Mouse (Mus musculus) MEL (cell line): ENCODE results near the gene Sh2d6. TPM values are rescaled to one million over a fixed set of nuclear protein-coding genes. Genes with fewer than 3 reads are reported as not detected.

Experiments
- DNase-seq: peaks from one replicate; pipeline ENCODE4 v3.0.0; 2011; ENCODE audit warnings: low read depth, low spot score
- H3K27ac ChIP-seq: 2 replicates; pipeline ENCODE4 v1.5.1; 2012; ENCODE audit warnings: low read depth, mild to moderate bottlenecking, control low read depth, low read length, moderate library complexity; ENCODE audit not compliant: control insufficient read depth
- H3K27me3 ChIP-seq, 2 experiments: fragments of 150-350 bp in 1 of 2; sonication (generic) in 1 of 2; 2 replicates each; pipeline ENCODE4 v1.6.1; 2012; ENCODE audit warnings: low read length in 2 of 2, mild to moderate bottlenecking in 2 of 2, improper control_type of control experiment in 1 of 2, moderate library complexity in 1 of 2; ENCODE audit not compliant: insufficient read depth in 2 of 2, control insufficient read depth in 1 of 2
- H3K36me3 ChIP-seq, 2 experiments: 2 replicates each; pipeline ENCODE4 v1.6.1; 2012 to 2014; ENCODE audit warnings: low read length in 2 of 2, improper control_type of control experiment in 1 of 2, inconsistent platforms in 1 of 2, mild to moderate bottlenecking in 1 of 2; ENCODE audit not compliant: insufficient read depth in 2 of 2, control insufficient read depth in 1 of 2
- H3K4me1 ChIP-seq, 2 experiments: fragments of 150-350 bp in 1 of 2; sonication (generic) in 1 of 2; 2 replicates each; pipeline ENCODE4 v1.6.1; 2012; ENCODE audit warnings: low read length in 2 of 2, improper control_type of control experiment in 1 of 2, mild to moderate bottlenecking in 1 of 2; ENCODE audit not compliant: insufficient read depth in 2 of 2, control insufficient read depth in 1 of 2
- H3K4me3 ChIP-seq, 2 experiments: fragments of 150-350 bp in 1 of 2; sonication (generic) in 1 of 2; 2 replicates each; pipeline ENCODE4 v1.5.1; 2012; ENCODE audit warnings: low read depth in 2 of 2, low read length in 2 of 2, mild to moderate bottlenecking in 2 of 2, moderate library complexity in 2 of 2, control low read depth in 1 of 2, improper control_type of control experiment in 1 of 2; ENCODE audit not compliant: control insufficient read depth in 1 of 2, insufficient read depth in 1 of 2
- H3K79me2 ChIP-seq: 2 replicates; pipeline ENCODE4 v1.6.1; 2012; ENCODE audit warnings: mild to moderate bottlenecking, low read length, moderate library complexity; ENCODE audit not compliant: control insufficient read depth, poor library complexity, insufficient read depth
- H3K9ac ChIP-seq: 2 replicates; pipeline ENCODE4 v1.6.1; 2012; ENCODE audit warnings: low read depth, mild to moderate bottlenecking, control low read depth, low read length, moderate library complexity; ENCODE audit not compliant: control insufficient read depth, poor library complexity, severe bottlenecking
- H3K9me3 ChIP-seq: fragments of 150-350 bp; sonication (generic); replicated peaks from 2 replicates; pipeline ENCODE4 v1.6.1; 2012; ENCODE audit warnings: mild to moderate bottlenecking, low read length, improper control_type of control experiment, moderate library complexity; ENCODE audit not compliant: insufficient read depth
- BHLHE40 ChIP-seq: IDR thresholded peaks from 2 replicates; pipeline ENCODE4 v1.6.1; 2012; ENCODE audit warnings: low read depth, mild to moderate bottlenecking, inconsistent platforms, low read length, improper control_type of control experiment, borderline replicate concordance
- CHD1 ChIP-seq: IDR thresholded peaks from 2 replicates; pipeline ENCODE4 v1.6.1; 2012; ENCODE audit warnings: low read depth, mild to moderate bottlenecking, inconsistent platforms, low read length, improper control_type of control experiment
- CHD2 ChIP-seq: IDR thresholded peaks from 2 replicates; pipeline ENCODE4 v1.6.1; 2011; ENCODE audit warnings: low read length, improper control_type of control experiment
- CTCF ChIP-seq, 3 experiments: IDR thresholded peaks in 2 of 3; conservative IDR thresholded peaks in 1 of 3; 2 replicates each; pipeline ENCODE4 v1.5.1; 2011 to 2012; ENCODE audit warnings: low read length in 3 of 3, low read depth in 2 of 3, mild to moderate bottlenecking in 2 of 3, improper control_type of control experiment in 1 of 3, inconsistent platforms in 1 of 3, mixed read lengths in 1 of 3, moderate library complexity in 1 of 3; ENCODE audit not compliant: control insufficient read depth in 1 of 3, insufficient read depth in 1 of 3, poor library complexity in 1 of 3, severe bottlenecking in 1 of 3
- E2F4 ChIP-seq: IDR thresholded peaks from 2 replicates; pipeline ENCODE4 v1.6.1; 2011; ENCODE audit warnings: low read depth, low read length, improper control_type of control experiment, borderline replicate concordance
- ELF1 ChIP-seq: IDR thresholded peaks from 2 replicates; pipeline ENCODE4 v1.6.1; 2014; ENCODE audit warnings: low read depth, mild to moderate bottlenecking, inconsistent platforms, low read length, improper control_type of control experiment, moderate library complexity
- EP300 ChIP-seq, 2 experiments: IDR thresholded peaks; 2 replicates each; pipeline ENCODE4 v1.6.1; 2011; ENCODE audit warnings: improper control_type of control experiment in 2 of 2, low read length in 2 of 2, low read depth in 1 of 2, mild to moderate bottlenecking in 1 of 2
- ETS1 ChIP-seq: IDR thresholded peaks from 2 replicates; pipeline ENCODE4 v1.6.1; 2012; ENCODE audit warnings: low read depth, mild to moderate bottlenecking, inconsistent platforms, low read length, improper control_type of control experiment, moderate library complexity
- GABPA ChIP-seq: IDR thresholded peaks from 2 replicates; pipeline ENCODE4 v1.6.1; 2012; ENCODE audit warnings: low read depth, mild to moderate bottlenecking, inconsistent platforms, low read length, improper control_type of control experiment, moderate library complexity
- GATA1 ChIP-seq: IDR thresholded peaks from 2 replicates; pipeline ENCODE4 v1.6.1; 2011; ENCODE audit warnings: low read depth, low read length, improper control_type of control experiment
- HCFC1 ChIP-seq: IDR thresholded peaks from 2 replicates; pipeline ENCODE4 v1.6.1; 2012; ENCODE audit warnings: low read depth, mild to moderate bottlenecking, inconsistent platforms, low read length, improper control_type of control experiment, moderate library complexity
- JUND ChIP-seq: IDR thresholded peaks from 2 replicates; pipeline ENCODE4 v1.6.1; 2011; ENCODE audit warnings: low read depth, mild to moderate bottlenecking, improper control_type of control experiment, low read length
- KAT2A ChIP-seq: conservative IDR thresholded peaks from 2 replicates; pipeline ENCODE4 v1.6.1; 2012; ENCODE audit warnings: low read depth, low read length, improper control_type of control experiment, inconsistent platforms
- MAFK ChIP-seq: IDR thresholded peaks from 2 replicates; pipeline ENCODE4 v1.6.1; 2011; ENCODE audit warnings: low read depth, mild to moderate bottlenecking, low read length, improper control_type of control experiment, borderline replicate concordance
- MAX ChIP-seq: IDR thresholded peaks from 2 replicates; pipeline ENCODE4 v1.6.1; 2011; ENCODE audit warnings: low read length, improper control_type of control experiment
- MAZ ChIP-seq: IDR thresholded peaks from 2 replicates; pipeline ENCODE4 v1.6.1; 2012; ENCODE audit warnings: low read depth, mild to moderate bottlenecking, inconsistent platforms, low read length, improper control_type of control experiment
- MEF2A ChIP-seq: IDR thresholded peaks from 2 replicates; pipeline ENCODE4 v1.6.1; 2014; ENCODE audit warnings: low read depth, mild to moderate bottlenecking, inconsistent platforms, low read length, improper control_type of control experiment; ENCODE audit not compliant: poor library complexity, insufficient replicate concordance, severe bottlenecking; ENCODE audit errors: extremely low read depth
- MXI1 ChIP-seq: IDR thresholded peaks from 2 replicates; pipeline ENCODE4 v1.6.1; 2011; ENCODE audit warnings: mild to moderate bottlenecking, low read depth, low read length, improper control_type of control experiment
- MYB ChIP-seq: IDR thresholded peaks from 2 replicates; pipeline ENCODE4 v1.6.1; 2011; ENCODE audit warnings: mild to moderate bottlenecking, low read depth, low read length, improper control_type of control experiment
- MYC ChIP-seq: IDR thresholded peaks from 2 replicates; pipeline ENCODE4 v1.6.1; 2011; ENCODE audit warnings: low read depth, mild to moderate bottlenecking, low read length, improper control_type of control experiment, moderate library complexity
- NELFE ChIP-seq: IDR thresholded peaks from 2 replicates; pipeline ENCODE4 v1.6.1; 2011; ENCODE audit warnings: low read depth, low read length, improper control_type of control experiment
- NRF1 ChIP-seq: IDR thresholded peaks from 2 replicates; pipeline ENCODE4 v1.6.1; 2014; ENCODE audit warnings: low read depth, mild to moderate bottlenecking, inconsistent platforms, low read length, improper control_type of control experiment, moderate library complexity; ENCODE audit not compliant: poor library complexity, insufficient read depth, severe bottlenecking
- POLR2A ChIP-seq, 2 experiments: IDR thresholded peaks; 2 replicates each; pipeline ENCODE4 v1.6.1; 2011 to 2012; ENCODE audit warnings: low read length in 2 of 2, mild to moderate bottlenecking in 2 of 2, control low read depth in 1 of 2, improper control_type of control experiment in 1 of 2, low read depth in 1 of 2, moderate library complexity in 1 of 2; ENCODE audit not compliant: control insufficient read depth in 1 of 2, insufficient read depth in 1 of 2, poor library complexity in 1 of 2
- POLR2AphosphoS2 ChIP-seq: IDR thresholded peaks from 2 replicates; pipeline ENCODE4 v1.6.1; 2011; ENCODE audit warnings: low read length, improper control_type of control experiment
- POLR2AphosphoS5 ChIP-seq: IDR thresholded peaks from 2 replicates; pipeline ENCODE4 v1.6.1; 2012; ENCODE audit warnings: low read depth, borderline replicate concordance, mild to moderate bottlenecking, inconsistent platforms, low read length, moderate library complexity, mixed read lengths
- RAD21 ChIP-seq: IDR thresholded peaks from 2 replicates; pipeline ENCODE4 v1.6.1; 2011; ENCODE audit warnings: mild to moderate bottlenecking, low read depth, low read length, improper control_type of control experiment
- RCOR1 ChIP-seq: IDR thresholded peaks from 2 replicates; pipeline ENCODE4 v1.6.1; 2012; ENCODE audit warnings: low read depth, mild to moderate bottlenecking, inconsistent platforms, low read length, improper control_type of control experiment
- SMC3 ChIP-seq: IDR thresholded peaks from 2 replicates; pipeline ENCODE4 v1.6.1; 2011; ENCODE audit warnings: low read depth, low read length, improper control_type of control experiment
- TAL1 ChIP-seq: IDR thresholded peaks from 2 replicates; pipeline ENCODE4 v1.6.1; 2012; ENCODE audit warnings: mild to moderate bottlenecking, inconsistent platforms, low read length, moderate library complexity, mixed read lengths
- TBP ChIP-seq: IDR thresholded peaks from 2 replicates; pipeline ENCODE4 v1.8.0; 2011; ENCODE audit warnings: low read depth, low read length, improper control_type of control experiment
- TCF12 ChIP-seq: IDR thresholded peaks from 2 replicates; pipeline ENCODE4 v1.6.1; 2014; ENCODE audit warnings: low read depth, mild to moderate bottlenecking, inconsistent platforms, low read length, improper control_type of control experiment, moderate library complexity
- UBTF ChIP-seq: IDR thresholded peaks from 2 replicates; pipeline ENCODE4 v1.6.1; 2012; ENCODE audit warnings: low read depth, mild to moderate bottlenecking, inconsistent platforms, low read length, improper control_type of control experiment, moderate library complexity, borderline replicate concordance; ENCODE audit not compliant: insufficient read depth
- USF1 ChIP-seq: IDR thresholded peaks from 2 replicates; pipeline ENCODE4 v1.6.1; 2014; ENCODE audit warnings: low read depth, mild to moderate bottlenecking, inconsistent platforms, low read length, improper control_type of control experiment, moderate library complexity
- USF2 ChIP-seq, 2 experiments: IDR thresholded peaks; 2 replicates each; pipeline ENCODE4 v1.6.1; 2011 to 2012; ENCODE audit warnings: improper control_type of control experiment in 2 of 2, low read length in 2 of 2, borderline replicate concordance in 1 of 2, inconsistent platforms in 1 of 2, low read depth in 1 of 2, mild to moderate bottlenecking in 1 of 2; ENCODE audit not compliant: insufficient read depth in 1 of 2
- ZC3H11A ChIP-seq: IDR thresholded peaks from 2 replicates; pipeline ENCODE4 v1.6.1; 2012; ENCODE audit warnings: low read depth, mild to moderate bottlenecking, inconsistent platforms, low read length, improper control_type of control experiment
- ZKSCAN1 ChIP-seq: IDR thresholded peaks from 2 replicates; pipeline ENCODE4 v1.6.1; 2012; ENCODE audit warnings: low read depth, mild to moderate bottlenecking, inconsistent platforms, low read length, improper control_type of control experiment, moderate library complexity
- ZMIZ1 ChIP-seq: IDR thresholded peaks from 2 replicates; pipeline ENCODE4 v1.6.1; 2012; ENCODE audit warnings: low read depth, mild to moderate bottlenecking, inconsistent platforms, low read length, improper control_type of control experiment, moderate library complexity
- ZNF384 ChIP-seq: IDR thresholded peaks from 2 replicates; pipeline ENCODE4 v1.6.1; 2012; ENCODE audit warnings: low read depth, mild to moderate bottlenecking, inconsistent platforms, low read length, improper control_type of control experiment
- polyA plus RNA-seq, 2 experiments: library from polyadenylated mRNA; stranded (reverse) in 1 of 2; unstranded in 1 of 2; fragments of >175 nt in 1 of 2; fragments of >200 nt in 1 of 2; gene quantifications; 2 replicates each; pipeline versions ENCODE4 v1.2.1 to v1.2.4; 2012; ENCODE audit warnings: low replicate concordance in 2 of 2, low read depth in 1 of 2; ENCODE audit not compliant: insufficient read length in 2 of 2, insufficient read depth in 1 of 2, missing spikeins in 1 of 2
- total RNA-seq: library from RNA; depleted of rRNA; stranded (reverse); fragments of 300-350 nt; gene quantifications from 2 replicates; pipeline ENCODE4 v1.2.3, GENCODE M21; 2012

The Sh2d6 gene
- total and polyA plus RNA-seq, 3 experiments: 0.17 TPM; not detected in 2

DNA sequence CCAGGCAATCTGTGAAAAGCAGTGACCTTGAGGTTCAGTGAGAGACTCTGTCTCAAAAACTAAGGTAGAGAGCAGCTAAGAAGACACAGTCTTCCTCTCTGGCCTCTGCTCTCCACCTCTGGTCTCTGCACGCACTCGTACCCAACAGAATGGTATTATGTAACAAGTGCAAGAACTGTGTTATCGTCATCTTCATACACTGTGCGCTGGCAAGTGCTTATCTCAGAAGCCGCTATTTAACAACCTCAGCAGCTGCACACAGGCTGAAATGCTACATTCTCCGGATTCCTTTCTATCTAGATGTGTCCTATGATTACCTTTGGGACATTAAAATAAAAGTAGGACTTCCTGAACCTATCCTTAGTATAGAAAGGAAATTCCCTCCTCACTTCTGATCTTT, 28.6 kb downstream of the Sh2d6 start:
- H3K79me2 ChIP-seq: no peaks in the 10 kb centered on the region
- peak; percentile 89 for DNase-seq
- TF ChIP-seq EP300 (IDR thresholded peaks at IDR 0.05; ENCODE audit: low read depth in 1 of 2, low read length in 2 of 2) (peak; percentile 93 to 94), MXI1 (peak; percentile 37; the same call in 1 of the 2 replicates), POLR2A (IDR thresholded peaks at IDR 0.05; ENCODE audit: control insufficient read depth in 1 of 2, insufficient read depth in 1 of 2, low read depth in 1 of 2, low read length in 2 of 2, poor library complexity in 1 of 2) (no peak), CHD2 (no peak), BHLHE40 (peak; percentile 49; the same call in 1 of the 2 replicates), TAL1 (peak; percentile 87), GABPA (no peak), RAD21 (no peak), USF1 (no peak), CHD1 (no peak), USF2 (IDR thresholded peaks at IDR 0.05; ENCODE audit: borderline replicate concordance in 1 of 2, insufficient read depth in 1 of 2, low read depth in 1 of 2, low read length in 2 of 2) (no peak), HCFC1 (no peak), SMC3 (no peak), MAZ (0 out of 2 replicates have a peak, but pooled peaks have one; percentile 27), RCOR1 (peak; percentile 97), NELFE (no peak), KAT2A (0 out of 2 replicates have a peak, but pooled peaks have one; percentile 15), TCF12 (peak; percentile 96), POLR2AphosphoS5 (no peak), UBTF (no peak), ETS1 (peak; percentile 97), CTCF (IDR thresholded peaks at IDR 0.05 in 2 of 3, conservative IDR thresholded peaks at IDR 0.05 in 1 of 3; ENCODE audit: control insufficient read depth in 1 of 3, insufficient read depth in 1 of 3, low read depth in 2 of 3, low read length in 3 of 3, poor library complexity in 1 of 3, severe bottlenecking in 1 of 3) (no peak), ZKSCAN1 (no peak), MAX (no peak), ZC3H11A (no peak), ZNF384 (no peak), POLR2AphosphoS2 (no peak), GATA1 (peak; percentile 98), E2F4 (no peak), MYC (0 out of 2 replicates have a peak, but pooled peaks have one; percentile 24), MEF2A (no peak), MYB (no peak), NRF1 (no peak), TBP (no peak), MAFK (no peak), ZMIZ1 (no peak), JUND (no peak), ELF1 (no peak)

More for the DNA sequence above, 28.6 kb downstream of the Sh2d6 start:
- Histone ChIP-seq H3K27me3 (no peaks in the 10 kb centered on the region), H3K9ac (peak overlapping the region; percentile 37; the same call in 1 of the 2 replicates), H3K4me3 (no peak overlapping the region), H3K4me1 (peaks cover 37 to 38% of the 10 kb centered on the region in 2 experiments), H3K27ac (peak overlapping the region; percentile 79), H3K9me3 (no peaks in the 10 kb centered on the region), H3K36me3 (peaks cover 0 to 36% of the 10 kb centered on the region in 2 experiments; a peak in 2 of 4 replicates)
